Mouse (Mus musculus) hindbrain, embryonic 14.5 days (tissue): ENCODE results near the gene Psd4. TPM values are rescaled to one million over a fixed set of nuclear protein-coding genes. Genes with fewer than 3 reads are reported as not detected.

ENCODE experiments used
- ATAC-seq: fragments of 200-750 bp; cut with Nextera tagmentation; 2 replicates; pipeline ENCODE4 v1.8.0; 2017; ENCODE audit warnings: moderate number of reproducible peaks, mild to moderate bottlenecking, moderate TSS enrichment, moderate library complexity; ENCODE audit not compliant: low FRiP score
- DNase-seq: peaks from one replicate; pipeline ENCODE4 v3.0.0-alpha.2; 2015; ENCODE audit warnings: low spot score
- H3K27ac ChIP-seq: fragments of 300-500 bp; sonication (generic); 2 replicates; pipeline ENCODE4 v1.5.1; 2014; ENCODE audit warnings: mild to moderate bottlenecking, moderate library complexity
- H3K27me3 ChIP-seq: fragments of 300-500 bp; sonication (generic); 2 replicates; pipeline ENCODE4 v1.6.1; 2014; ENCODE audit warnings: mild to moderate bottlenecking, low read length, mixed read lengths; ENCODE audit not compliant: control insufficient read depth, insufficient read depth
- H3K36me3 ChIP-seq: fragments of 300-500 bp; sonication (generic); replicated peaks from 2 replicates; pipeline ENCODE4 v1.6.1; 2014; ENCODE audit not compliant: control insufficient read depth, insufficient read depth
- H3K4me1 ChIP-seq: fragments of 300-500 bp; sonication (generic); replicated peaks from 2 replicates; pipeline ENCODE4 v1.6.1; 2014; ENCODE audit warnings: antibody characterized with exemption, low read length, mixed read lengths; ENCODE audit not compliant: control insufficient read depth, insufficient read depth
- H3K4me2 ChIP-seq: fragments of 300-500 bp; sonication (generic); replicated peaks from 2 replicates; pipeline ENCODE4 v1.6.1; 2014; ENCODE audit warnings: mild to moderate bottlenecking, moderate library complexity
- H3K4me3 ChIP-seq: fragments of 300-500 bp; sonication (generic); replicated peaks from 2 replicates; pipeline ENCODE4 v1.5.1; 2014; ENCODE audit warnings: mild to moderate bottlenecking, low read length
- H3K9ac ChIP-seq: fragments of 300-500 bp; sonication (generic); 2 replicates; pipeline ENCODE4 v1.6.1; 2014
- H3K9me3 ChIP-seq: fragments of 300-500 bp; sonication (generic); 2 replicates; pipeline ENCODE4 v1.6.1; 2016; ENCODE audit warnings: low read length; ENCODE audit not compliant: control insufficient read depth
- WGBS: fragments of 180-500 bp; shearing (Covaris S2); extraction: QIAGEN DNeasy Blood & Tissue Kit; methylation state at CpG from one replicate; pipeline ENCODE4 v1.1.7; 2014; 5-methylcytosine and 5-hydroxymethylcytosine counted together
- polyA plus RNA-seq: library from polyadenylated mRNA; unstranded; fragments of >200 nt; fragmentation: Nextera tagmentation; extraction: Ambion mirVana; gene quantifications from 2 replicates; pipeline ENCODE4 v1.2.1, GENCODE M21; 2014

Gene Psd4
- polyA plus RNA-seq, 1 experiment from 2014 or later: 0.44 TPM

DNA sequence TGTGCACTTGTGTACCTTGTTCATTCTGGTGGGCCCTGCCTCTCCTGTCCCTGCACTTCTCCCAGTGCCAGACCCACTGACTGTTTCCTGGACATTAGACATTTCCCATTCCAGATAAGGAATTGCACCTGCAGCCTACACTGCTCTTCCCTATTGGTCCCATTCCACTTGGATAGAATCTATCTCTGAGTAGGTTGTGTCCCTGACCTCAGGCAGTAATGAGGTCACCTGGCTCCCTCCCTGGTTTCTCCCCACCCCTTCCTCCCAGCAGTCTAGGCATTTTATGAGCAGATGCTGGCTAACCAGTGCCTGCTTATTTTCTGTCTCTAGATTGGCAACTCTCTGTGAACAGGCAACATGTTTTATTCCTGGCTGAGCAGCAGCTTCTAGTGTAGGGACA is 17.0 kb downstream of the Psd4 start:
- DNase-seq: no peak
- no peaks in the 10 kb centered on the region for H3K36me3 ChIP-seq
- no peak overlapping the region for H3K4me2 ChIP-seq
- H3K27me3 ChIP-seq: no peaks in the 10 kb centered on the region
- H3K9me3 ChIP-seq: no peaks in the 10 kb centered on the region
- ATAC-seq: no peak
- no peak overlapping the region for H3K27ac ChIP-seq
- no peaks in the 10 kb centered on the region for H3K4me1 ChIP-seq
- H3K9ac ChIP-seq: no peak overlapping the region
- H3K4me3 ChIP-seq: no peak overlapping the region

DNA sequence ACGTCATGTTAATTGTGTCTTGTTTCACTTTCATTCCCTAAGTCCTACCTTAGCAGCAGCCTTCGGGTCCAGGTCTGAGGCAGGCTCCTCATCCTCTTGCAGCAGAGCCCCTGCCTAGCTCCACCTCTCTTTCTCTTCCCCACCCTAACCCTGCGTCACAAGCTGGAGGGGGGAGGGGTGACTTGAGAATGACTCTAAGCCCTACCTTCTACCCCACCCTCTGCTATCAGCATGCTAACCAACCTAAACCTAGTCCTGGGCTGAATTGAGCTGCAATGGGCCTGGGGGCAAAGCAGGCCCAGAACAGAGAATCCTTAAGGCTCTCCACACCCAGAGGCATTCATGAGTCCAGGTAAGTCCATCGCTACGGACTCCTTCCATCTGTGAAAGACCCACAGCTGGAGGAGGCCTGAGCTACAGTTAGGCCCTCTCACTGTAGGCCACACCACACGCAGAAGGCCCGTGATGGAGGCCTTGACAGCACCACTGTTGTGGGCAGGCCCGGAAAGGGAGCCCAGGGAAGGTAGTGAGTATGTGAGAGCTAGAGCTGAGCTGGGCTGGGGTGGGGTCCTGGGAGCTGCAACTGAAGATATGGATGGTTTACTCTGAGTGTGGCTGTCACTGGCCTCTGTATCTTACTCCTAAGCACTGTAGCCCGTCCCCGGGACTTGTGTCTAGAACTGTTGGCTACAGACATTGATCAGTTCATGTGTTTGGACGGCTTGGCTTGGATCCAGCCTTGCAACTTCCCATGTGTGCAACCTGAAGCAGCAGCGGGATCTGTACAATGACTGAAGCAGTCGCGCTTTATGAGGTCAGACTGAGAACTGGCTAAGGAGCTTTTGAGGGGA is 18.0 kb downstream of the Psd4 start:
- WGBS: 84% methylated on average over 14 of the region's 14 CpGs
- H3K4me2 ChIP-seq: no peak overlapping the region
- H3K9ac ChIP-seq: no peak overlapping the region

GRCm38 (mm10) chr2:24386158-24386963 is 19.0 kb downstream of the Psd4 start:
- no peak for DNase-seq
- no peaks in the 10 kb centered on the region for H3K4me1 ChIP-seq

More for the DNA sequence above, 18.0 kb downstream of the Psd4 start:
- Histone ChIP-seq H3K27ac (no peak overlapping the region), H3K4me3 (no peak overlapping the region), H3K36me3 (no peaks in the 10 kb centered on the region), H3K4me1 (no peaks in the 10 kb centered on the region), H3K27me3 (no peaks in the 10 kb centered on the region), H3K9me3 (no peaks in the 10 kb centered on the region)
- no peak for DNase-seq
- 0 out of 2 replicates have a peak, but pooled peaks have one; percentile 24 for ATAC-seq

DNA sequence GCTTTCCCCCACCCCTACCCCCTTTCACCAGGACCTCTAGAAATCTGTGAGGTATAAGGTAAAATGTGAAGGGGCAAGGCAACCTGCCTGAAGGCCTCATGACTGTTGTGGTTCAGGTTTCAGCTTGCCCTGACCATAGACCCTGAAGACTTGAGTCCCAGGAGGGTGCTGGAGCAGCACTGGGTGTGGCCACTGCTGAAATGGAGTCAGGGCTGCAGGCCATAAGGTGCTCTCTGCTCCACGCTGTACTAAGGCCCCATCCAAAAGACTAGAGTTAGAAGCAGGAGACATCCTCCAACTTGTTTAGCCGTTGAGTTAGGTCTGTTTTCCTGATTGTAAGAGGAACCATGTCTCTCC is 19.6 kb downstream of the Psd4 start:
- H3K9me3 ChIP-seq: no peaks in the 10 kb centered on the region
- H3K36me3 ChIP-seq: no peaks in the 10 kb centered on the region
- no peaks in the 10 kb centered on the region for H3K27me3 ChIP-seq
- no peak overlapping the region for H3K4me2 ChIP-seq
- H3K9ac ChIP-seq: no peak overlapping the region
- H3K4me1 ChIP-seq: no peaks in the 10 kb centered on the region
- H3K27ac ChIP-seq: no peak overlapping the region
- ATAC-seq (no peak), DNase-seq (no peak)
- H3K4me3 ChIP-seq: no peak overlapping the region
- 87% methylated on average over 2 of the region's 2 CpGs for WGBS

More at GRCm38 (mm10) chr2:24386158-24386963, 19.0 kb downstream of the Psd4 start:
- Histone ChIP-seq H3K4me3 (no peak overlapping the region), H3K27ac (no peak overlapping the region), H3K4me2 (no peak overlapping the region), H3K9ac (no peak overlapping the region), H3K36me3 (no peaks in the 10 kb centered on the region), H3K9me3 (no peaks in the 10 kb centered on the region), H3K27me3 (no peaks in the 10 kb centered on the region)
- 87% methylated on average over 21 of the region's 21 CpGs for WGBS
- ATAC-seq: no peak

- 92% methylated on average over 4 of the region's 4 CpGs for WGBS
- Histone ChIP-seq H3K27me3 (no peaks in the 10 kb centered on the region), H3K4me1 (no peaks in the 10 kb centered on the region), H3K4me3 (no peak overlapping the region), H3K27ac (no peak overlapping the region), H3K4me2 (no peak overlapping the region), H3K36me3 (no peaks in the 10 kb centered on the region), H3K9me3 (no peaks in the 10 kb centered on the region), H3K9ac (no peak overlapping the region)
- ATAC-seq: no peak
- no peak for DNase-seq
Observed at GRCm38 (mm10) chr2:24387361-24388283, 20.2 kb downstream of the Psd4 start.

GRCm38 (mm10) chr2:24393251-24393650 is 25.9 kb downstream of the Psd4 start:
- no peak for ATAC-seq
- Histone ChIP-seq H3K4me1 (no peaks in the 10 kb centered on the region), H3K27ac (no peak overlapping the region), H3K9me3 (no peaks in the 10 kb centered on the region), H3K36me3 (no peaks in the 10 kb centered on the region), H3K4me2 (no peak overlapping the region), H3K4me3 (no peak overlapping the region), H3K27me3 (no peaks in the 10 kb centered on the region), H3K9ac (no peak overlapping the region)
- WGBS: 82% methylated on average over 2 of the region's 2 CpGs
- no peak for DNase-seq

DNA sequence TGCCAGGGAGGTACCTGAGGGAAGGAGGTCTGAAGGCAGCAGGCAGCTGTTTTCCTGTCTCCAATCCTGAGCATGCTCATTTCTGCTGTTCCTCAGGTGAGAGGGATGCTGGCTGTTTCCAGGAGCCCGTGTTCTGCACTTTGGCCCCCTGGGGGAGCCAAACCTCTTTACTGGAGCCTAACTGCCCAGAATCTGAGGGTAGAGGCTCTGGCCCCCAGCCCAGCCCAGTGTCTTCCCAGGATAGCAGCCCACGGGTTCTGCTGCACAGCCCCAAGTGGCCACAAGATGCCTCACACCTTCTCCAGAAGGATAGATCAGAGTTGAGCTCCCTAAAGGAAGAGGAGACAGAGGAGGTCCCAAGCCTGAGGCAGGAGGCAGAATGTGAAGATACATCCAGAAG is 29.7 kb downstream of the Psd4 start:
- DNase-seq (no peak), ATAC-seq (no peak)
- H3K27ac ChIP-seq: no peak overlapping the region
- H3K9ac ChIP-seq: no peak overlapping the region
- no peak overlapping the region for H3K4me2 ChIP-seq
- H3K9me3 ChIP-seq: no peaks in the 10 kb centered on the region
- no peaks in the 10 kb centered on the region for H3K4me1 ChIP-seq
- H3K36me3 ChIP-seq: no peaks in the 10 kb centered on the region
- 34% methylated on average over 2 of the region's 2 CpGs for WGBS
- no peak overlapping the region for H3K4me3 ChIP-seq
- H3K27me3 ChIP-seq: no peaks in the 10 kb centered on the region

- no peak for ATAC-seq
- WGBS: 90% methylated on average over 3 of the region's 3 CpGs
- DNase-seq: no peak
- Histone ChIP-seq H3K9ac (no peak overlapping the region), H3K27me3 (peaks cover 9% of the 10 kb centered on the region), H3K9me3 (no peaks in the 10 kb centered on the region), H3K36me3 (no peaks in the 10 kb centered on the region), H3K4me3 (no peak overlapping the region), H3K4me2 (no peak overlapping the region), H3K4me1 (no peaks in the 10 kb centered on the region; the same call in 1 of the 2 replicates), H3K27ac (no peak overlapping the region)
Observed at GRCm38 (mm10) chr2:24400711-24401110, 33.3 kb downstream of the Psd4 start.
